Mouse (Mus musculus): ENCODE results near the gene Gp1ba.

DNA sequence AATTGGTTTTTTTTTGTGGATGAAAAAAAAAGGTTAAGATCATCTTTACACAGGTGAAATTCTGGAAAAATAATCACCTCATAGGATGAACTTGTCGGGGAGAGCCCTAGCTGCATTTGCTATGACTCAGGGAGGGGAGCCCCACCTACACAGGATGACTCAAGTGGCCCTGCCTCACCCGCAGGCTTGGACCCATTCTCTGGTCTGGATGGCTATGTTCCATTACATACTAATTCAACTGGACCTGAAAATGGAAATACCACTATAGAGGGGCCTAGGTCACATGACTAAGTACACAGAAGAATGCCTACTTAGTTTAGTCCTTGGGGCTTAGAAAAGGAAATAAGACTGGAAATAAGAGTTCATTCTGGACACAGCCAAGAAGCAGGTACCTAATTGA, 12.5 kb downstream of the Gp1ba start:
- TF ChIP-seq CHD2 (IDR thresholded peaks at IDR 0.05; ENCODE audit: low read depth, low read length) (no peak), MAFK (IDR thresholded peaks at IDR 0.05; ENCODE audit: insufficient read depth, low read depth, low read length) (no peak), HCFC1 (IDR thresholded peaks at IDR 0.05; ENCODE audit: borderline replicate concordance, insufficient read depth, low read length) (no peak)
